Mouse (Mus musculus): Measurements from ENCODE around the gene Cldn5. TPM values are rescaled to one million over a fixed set of nuclear protein-coding genes. Genes with fewer than 3 reads are reported as not detected.

The Cldn5 gene
- polyA plus RNA-seq, 1 experiment from 2014 or later: not detected

DNA sequence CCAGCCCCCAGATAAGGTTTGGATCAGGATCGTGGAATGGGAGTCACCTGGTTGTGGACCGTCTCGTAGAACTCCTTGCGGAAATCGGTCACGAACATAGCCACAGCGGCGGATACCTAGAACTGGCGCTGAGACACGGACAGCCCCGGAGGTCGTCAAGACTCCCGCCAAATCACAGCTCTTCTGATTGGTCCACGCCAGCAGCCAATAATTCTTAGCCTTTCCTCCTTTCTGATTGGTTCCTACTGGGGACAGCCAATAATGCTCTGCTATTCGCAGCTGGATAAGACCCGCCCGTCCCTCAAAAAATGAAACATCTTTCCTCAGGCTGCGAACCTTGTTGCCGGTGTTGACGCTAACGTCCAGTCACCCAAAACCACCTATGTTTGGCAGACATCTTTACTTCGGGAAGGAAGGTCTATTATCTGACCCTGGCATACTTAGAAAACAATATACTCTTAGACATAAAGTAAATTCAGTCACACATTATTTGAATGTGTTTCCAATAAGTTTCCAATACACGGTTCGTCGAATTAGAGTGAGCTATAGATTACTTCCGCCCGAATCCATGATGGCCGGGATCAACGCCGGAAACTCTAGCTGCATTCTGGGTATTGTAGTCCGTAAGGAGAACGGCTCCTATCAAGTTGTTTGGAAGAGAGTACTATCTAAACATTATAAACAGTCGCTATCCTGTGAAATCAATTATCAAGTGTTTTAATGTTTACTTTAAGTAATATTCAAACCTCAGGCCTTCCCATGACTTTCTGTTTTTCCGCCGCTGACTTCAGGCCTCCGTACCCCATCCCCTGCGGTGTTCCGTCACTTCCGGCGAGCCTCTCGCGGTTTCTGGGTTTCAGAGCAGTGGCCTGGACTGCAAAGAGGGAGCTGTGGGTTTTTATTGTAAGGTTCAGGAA, 35.1 kb downstream of the Cldn5 start, which contains the start of the genes Ufd1 and Cdc45:
Ufd1 (plus strand) TSS at position 312 of the 917 bp plus-strand sequence.
Cdc45 (minus strand) TSS at position 520 of the 917 bp plus-strand sequence.
- in situ Hi-C loops (cut with MboI; ENCODE audit: low pct_unique_long_range_greater_than_20kb): no loop called here
- ATAC-seq (peak; percentile 96), DNase-seq (ENCODE audit: low read depth, low spot score) (peak; percentile 89)
- TF ChIP-seq CTCF (IDR thresholded peaks at IDR 0.05): no peak
- CTCF ChIA-PET: interaction anchor here (1.0 to 1.5 kb wide), 3 partner anchors 13 to 124 kb away, joined by 3 to 4 read pairs (median 3); no protein-coding TSS in a partner anchor
- POLR2A ChIA-PET: interaction anchor here (1.2 to 1.4 kb wide), 2 partner anchors 14 to 125 kb away, joined by 3 read pairs; no protein-coding TSS in a partner anchor
- H3K27me3 ChIP-seq: no peaks in the 10 kb centered on the region

DNA sequence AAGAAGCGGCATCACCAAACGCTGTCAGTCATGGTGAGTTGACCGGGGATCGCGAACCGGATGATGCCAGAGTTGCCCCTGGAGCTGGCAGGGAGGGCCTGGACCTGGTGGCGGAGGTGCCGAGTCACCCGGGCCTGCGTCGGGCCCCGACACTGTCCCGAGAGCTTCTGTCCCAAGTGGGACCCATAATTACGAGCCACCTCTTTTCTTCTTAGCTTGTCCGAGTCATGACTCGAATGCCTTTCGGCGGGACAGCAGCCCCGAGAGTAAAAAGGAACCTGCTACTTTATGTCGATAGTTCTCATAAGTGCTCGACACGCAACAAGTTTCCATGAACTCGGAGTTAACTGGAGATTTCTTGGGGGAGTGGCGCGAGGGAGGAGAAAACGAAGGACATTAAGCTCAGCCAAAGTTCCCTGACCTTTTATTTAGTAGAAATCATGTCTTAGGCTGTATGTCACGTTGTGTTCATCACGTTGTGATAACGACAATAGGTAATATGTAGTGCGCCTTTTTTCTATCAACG, 35.8 kb downstream of the Cldn5 start:
- H3K27me3 ChIP-seq: no peaks in the 10 kb centered on the region
- ATAC-seq (no peak), DNase-seq (ENCODE audit: low read depth, low spot score) (no peak)
- POLR2A ChIA-PET: interaction anchor here (1.2 to 1.4 kb wide), 2 partner anchors 13 to 126 kb away, joined by 3 read pairs; no protein-coding TSS in a partner anchor
- in situ Hi-C loops (cut with MboI; ENCODE audit: low pct_unique_long_range_greater_than_20kb): no loop called here
- TF ChIP-seq CTCF (IDR thresholded peaks at IDR 0.05): no peak
- CTCF ChIA-PET: interaction anchor here (1.2 kb wide), 1 partner anchor 42 kb away, joined by 3 read pairs; no protein-coding TSS in a partner anchor

DNA sequence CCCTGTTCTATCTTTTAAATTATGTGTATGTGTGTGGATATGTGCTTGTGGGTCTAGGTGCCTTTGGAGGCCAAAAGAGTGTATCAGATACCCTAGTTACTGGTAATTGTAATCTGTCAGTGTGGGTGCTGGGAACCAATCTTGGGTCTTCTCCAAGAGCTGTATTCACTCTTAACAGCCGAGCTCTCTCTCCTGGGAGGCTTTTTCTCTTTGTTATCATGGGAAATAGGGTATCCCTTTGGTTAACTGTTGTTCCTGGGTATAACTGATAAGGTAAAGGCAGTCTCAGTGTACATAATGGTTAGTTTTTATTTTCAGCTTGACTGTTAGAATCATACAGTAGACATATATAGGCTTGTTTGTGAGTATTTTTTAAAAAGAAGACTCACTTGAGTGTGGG, 45.7 kb downstream of the Cldn5 start:
- DNase-seq (ENCODE audit: low read depth, low spot score) (no peak), ATAC-seq (no peak)
- no peaks in the 10 kb centered on the region for H3K27me3 ChIP-seq
- no peak for TF ChIP-seq CTCF (IDR thresholded peaks at IDR 0.05)
- in situ Hi-C loops (cut with MboI; ENCODE audit: low pct_unique_long_range_greater_than_20kb): no loop called here
- CTCF ChIA-PET: interaction anchor here (0.9 kb wide), 1 partner anchor 10 kb away, joined by 3 read pairs; no protein-coding TSS in a partner anchor
- POLR2A ChIA-PET: no interaction called here

DNA sequence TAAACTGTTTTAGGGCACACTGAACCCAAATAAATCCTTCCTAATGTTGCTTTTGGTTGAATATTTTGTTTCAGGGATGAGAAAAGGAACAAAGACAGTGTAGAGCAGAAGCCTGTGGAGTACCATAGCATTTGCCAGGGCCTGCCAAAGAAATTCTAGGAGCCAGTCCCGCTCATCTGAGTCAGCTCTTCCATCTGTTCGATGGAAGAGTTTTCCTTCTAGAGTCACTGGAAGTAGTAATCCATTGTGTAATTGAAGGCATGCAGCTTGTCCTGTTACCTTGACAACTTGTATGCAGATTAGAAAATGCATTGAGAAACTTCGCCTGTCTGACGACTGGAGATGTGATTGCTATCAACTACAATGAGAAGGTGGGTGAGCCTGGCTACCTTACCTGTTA, 46.3 kb downstream of the Cldn5 start:
- TF ChIP-seq CTCF (IDR thresholded peaks at IDR 0.05): no peak
- ChIA-PET CTCF (no interaction called here), POLR2A (no interaction called here)
- ATAC-seq: no peak
- in situ Hi-C loops (cut with MboI; ENCODE audit: low pct_unique_long_range_greater_than_20kb): no loop called here
- no peak for DNase-seq (ENCODE audit: low read depth, low spot score)
- H3K27me3 ChIP-seq: no peaks in the 10 kb centered on the region

Other genes starting within 250 kb of the Cldn5 start
- 0.13 TPM for gene Tbx1, start 186.2 kb upstream of the Cldn5 start, polyA plus RNA-seq (2021)
- gene Gp1bb, start 154.4 kb upstream of the Cldn5 start, polyA plus RNA-seq (2021): 0.91 TPM
- 6.1 TPM for gene Gm49601, start 150.4 kb upstream of the Cldn5 start, polyA plus RNA-seq (2021)
- 28.2 TPM for gene Sept5, start 146.9 kb upstream of the Cldn5 start, polyA plus RNA-seq (2021)
- 73.0 TPM for gene Ufd1, start 34.9 kb downstream of the Cldn5 start, polyA plus RNA-seq (2021)
- 20.0 TPM for gene Cdc45, start 35.1 kb downstream of the Cldn5 start, polyA plus RNA-seq (2021)
- 17.6 TPM for gene 2510002D24Rik, start 59.7 kb downstream of the Cldn5 start, polyA plus RNA-seq (2021)
- 10.8 TPM for gene Gm28539, start 59.7 kb downstream of the Cldn5 start, polyA plus RNA-seq (2021)
- 80.1 TPM for gene Mrpl40, start 100.0 kb downstream of the Cldn5 start, polyA plus RNA-seq (2021)
- gene Hira, start 100.2 kb downstream of the Cldn5 start, polyA plus RNA-seq (2021): 53.8 TPM